Mouse (Mus musculus): ENCODE measurements around the gene Rpl28. TPM values are rescaled to one million over a fixed set of nuclear protein-coding genes. Genes with fewer than 3 reads are reported as not detected.

The Rpl28 gene
- total and polyA plus RNA-seq, 3 experiments, result 269 to 2,603 (median 526) TPM

GRCm38 (mm10) chr7:4821690-4822089 lies 29.0 kb downstream of the Rpl28 start:
- dilution Hi-C loops (cut with MboI; ENCODE audit: extremely low pct_ligation_motif_present, extremely low pct_unique_long_range_greater_than_20kb, low sequenced_read_pairs) (no loop called here), in situ Hi-C loops (cut with MboI; ENCODE audit: low pct_ligation_motif_present, low pct_unique_long_range_greater_than_20kb, low sequenced_read_pairs) (no loop called here)
- Histone ChIP-seq H3K4me2 (ENCODE audit: insufficient read depth, low read depth, poor library complexity, severe bottlenecking) (no peak overlapping the region), H3K36me3 (replicated peaks in 1 of 2; ENCODE audit: control insufficient read depth in 1 of 2, insufficient read depth in 1 of 2, low read length in 1 of 2) (no peaks in the 10 kb centered on the region), H3K4me1 (ENCODE audit: control insufficient read depth in 1 of 2, insufficient read depth in 2 of 2) (peaks cover 0 to 7% of the 10 kb centered on the region in 2 experiments; a peak in 2 of 4 replicates), H3K9me3 (replicated peaks; ENCODE audit: low read length) (no peaks in the 10 kb centered on the region), H3K4me3 (replicated peaks in 1 of 3; ENCODE audit: low read depth in 2 of 3, low read length in 2 of 3, poor library complexity in 1 of 3) (no peak overlapping the region), H3K9ac (ENCODE audit: insufficient read depth, low read depth) (no peak overlapping the region), H3K27ac (ENCODE audit: insufficient read depth, low read depth) (no peak overlapping the region), H3K27me3 (replicated peaks) (peaks cover 13% of the 10 kb centered on the region), H3K79me2 (replicated peaks; ENCODE audit: control insufficient read depth, extremely low read depth, insufficient read depth, poor library complexity, severe bottlenecking) (no peaks in the 10 kb centered on the region)
- TF ChIP-seq EP300 (IDR thresholded peaks at IDR 0.05; ENCODE audit: low read length) (no peak), TBP (conservative IDR thresholded peaks at IDR 0.05; ENCODE audit: low read depth, low read length) (no peak), BHLHE40 (IDR thresholded peaks at IDR 0.05; ENCODE audit: low read depth, low read length) (no peak), USF1 (IDR thresholded peaks at IDR 0.05; ENCODE audit: low read depth, low read length) (no peak), MAX (IDR thresholded peaks at IDR 0.05; ENCODE audit: low read length) (no peak)
- DNase-seq (ENCODE audit: extremely low read depth), result no peak

- H3K27ac ChIP-seq (ENCODE audit: insufficient read depth, low read depth), result no peak overlapping the region
- peaks cover 19% of the 10 kb centered on the region for H3K27me3 ChIP-seq (replicated peaks)
- no peak for DNase-seq (ENCODE audit: extremely low read depth)
- H3K36me3 ChIP-seq (replicated peaks in 1 of 2; ENCODE audit: control insufficient read depth in 1 of 2, insufficient read depth in 1 of 2, low read length in 1 of 2), result no peaks in the 10 kb centered on the region
- H3K9ac ChIP-seq (ENCODE audit: insufficient read depth, low read depth), result no peak overlapping the region
- no peaks in the 10 kb centered on the region for H3K79me2 ChIP-seq (replicated peaks; ENCODE audit: control insufficient read depth, extremely low read depth, insufficient read depth, poor library complexity, severe bottlenecking)
- dilution Hi-C loops (cut with MboI; ENCODE audit: extremely low pct_ligation_motif_present, extremely low pct_unique_long_range_greater_than_20kb, low sequenced_read_pairs) (no loop called here), in situ Hi-C loops (cut with MboI; ENCODE audit: low pct_ligation_motif_present, low pct_unique_long_range_greater_than_20kb, low sequenced_read_pairs) (no loop called here)
- H3K9me3 ChIP-seq (replicated peaks; ENCODE audit: low read length), result no peaks in the 10 kb centered on the region
- peaks cover 0 to 7% of the 10 kb centered on the region in 2 experiments; a peak in 2 of 4 replicates for H3K4me1 ChIP-seq (ENCODE audit: control insufficient read depth in 1 of 2, insufficient read depth in 2 of 2)
- H3K4me2 ChIP-seq (ENCODE audit: insufficient read depth, low read depth, poor library complexity, severe bottlenecking), result no peak overlapping the region
- H3K4me3 ChIP-seq (replicated peaks in 1 of 3; ENCODE audit: low read depth in 2 of 3, low read length in 2 of 3, poor library complexity in 1 of 3), result no peak overlapping the region
- TF ChIP-seq MEF2A (IDR thresholded peaks at IDR 0.05; ENCODE audit: borderline replicate concordance, low read depth, low read length) (no peak), MXI1 (IDR thresholded peaks at IDR 0.05; ENCODE audit: low read depth, low read length) (no peak), JUND (conservative IDR thresholded peaks at IDR 0.05; ENCODE audit: low read depth, low read length) (no peak)
These were observed 29.7 kb downstream of the Rpl28 start for GRCm38 (mm10) chr7:4822162-4822907.

GRCm38 (mm10) chr7:4825365-4825764 lies 32.7 kb downstream of the Rpl28 start:
- DNase-seq (ENCODE audit: extremely low read depth), result no peak
- Histone ChIP-seq H3K27ac (ENCODE audit: insufficient read depth, low read depth) (no peak overlapping the region), H3K4me3 (replicated peaks in 1 of 3; ENCODE audit: low read depth in 2 of 3, low read length in 2 of 3, poor library complexity in 1 of 3) (no peak overlapping the region), H3K9ac (ENCODE audit: insufficient read depth, low read depth) (no peak overlapping the region), H3K4me1 (ENCODE audit: control insufficient read depth in 1 of 2, insufficient read depth in 2 of 2) (peaks cover 0 to 7% of the 10 kb centered on the region in 2 experiments; a peak in 2 of 4 replicates), H3K9me3 (replicated peaks; ENCODE audit: low read length) (no peaks in the 10 kb centered on the region), H3K79me2 (replicated peaks; ENCODE audit: control insufficient read depth, extremely low read depth, insufficient read depth, poor library complexity, severe bottlenecking) (no peaks in the 10 kb centered on the region), H3K4me2 (ENCODE audit: insufficient read depth, low read depth, poor library complexity, severe bottlenecking) (no peak overlapping the region), H3K36me3 (replicated peaks in 1 of 2; ENCODE audit: control insufficient read depth in 1 of 2, insufficient read depth in 1 of 2, low read length in 1 of 2) (no peaks in the 10 kb centered on the region), H3K27me3 (replicated peaks) (peaks cover 48% of the 10 kb centered on the region)
- no peak for TF ChIP-seq GABPA (IDR thresholded peaks at IDR 0.05; ENCODE audit: insufficient replicate concordance, low read depth, low read length)
- TF ChIP-seq POLR2A (IDR thresholded peaks at IDR 0.05; ENCODE audit: low read depth, low read length), result no peak
- TF ChIP-seq MAFK (IDR thresholded peaks at IDR 0.05; ENCODE audit: insufficient replicate concordance, low read length), result no peak
- TF ChIP-seq CHD1 (IDR thresholded peaks at IDR 0.05; ENCODE audit: low read depth, low read length), result no peak
- TF ChIP-seq EP300 (IDR thresholded peaks at IDR 0.05; ENCODE audit: low read length), result no peak
- in situ Hi-C loops (cut with MboI; ENCODE audit: low pct_ligation_motif_present, low pct_unique_long_range_greater_than_20kb, low sequenced_read_pairs), result no loop called here
- dilution Hi-C loops (cut with MboI; ENCODE audit: extremely low pct_ligation_motif_present, extremely low pct_unique_long_range_greater_than_20kb, low sequenced_read_pairs), result no loop called here

Measured in CH12.LX (cell line).